Mouse (Mus musculus) neural tube, embryonic 15.5 days (tissue): Measurements from ENCODE around the gene Tomm6. TPM values are rescaled to one million over a fixed set of nuclear protein-coding genes. Genes with fewer than 3 reads are reported as not detected.
"Not testable (repeated sequence)": the region's sequence is repeated elsewhere in the genome, so short reads cannot be mapped to it uniquely, and the experiment has no call there.

Experiments
- ATAC-seq: fragments of 200-750 bp; cut with Nextera tagmentation; 2 replicates; pipeline ENCODE4 v1.8.0; 2017; ENCODE audit warnings: mild to moderate bottlenecking, moderate TSS enrichment, moderate library complexity; ENCODE audit not compliant: low FRiP score
- H3K27ac ChIP-seq: fragments of 300-500 bp; sonication (generic); replicated peaks from 2 replicates; pipeline ENCODE4 v1.5.1; 2015; ENCODE audit warnings: mild to moderate bottlenecking, inconsistent platforms
- H3K27me3 ChIP-seq: fragments of 300-500 bp; sonication (generic); replicated peaks from 2 replicates; pipeline ENCODE4 v1.6.1; 2015; ENCODE audit warnings: inconsistent platforms
- H3K36me3 ChIP-seq: fragments of 300-500 bp; sonication (generic); 2 replicates; pipeline ENCODE4 v1.6.1; 2015; ENCODE audit warnings: inconsistent platforms
- H3K4me1 ChIP-seq: fragments of 300-500 bp; sonication (generic); 2 replicates; pipeline ENCODE4 v1.6.1; 2015; ENCODE audit warnings: inconsistent platforms
- H3K4me2 ChIP-seq: fragments of 300-500 bp; sonication (generic); 2 replicates; pipeline ENCODE4 v1.6.1; 2015; ENCODE audit warnings: inconsistent platforms, mild to moderate bottlenecking, moderate library complexity
- H3K4me3 ChIP-seq: fragments of 300-500 bp; sonication (generic); replicated peaks from 2 replicates; pipeline ENCODE4 v1.5.1; 2015; ENCODE audit warnings: mild to moderate bottlenecking, inconsistent platforms
- H3K9ac ChIP-seq: fragments of 300-500 bp; sonication (generic); replicated peaks from 2 replicates; pipeline ENCODE4 v1.6.1; 2015; ENCODE audit warnings: mild to moderate bottlenecking, inconsistent platforms
- H3K9me3 ChIP-seq: fragments of 300-500 bp; sonication (generic); replicated peaks from 2 replicates; pipeline ENCODE4 v1.6.1; 2016; ENCODE audit warnings: inconsistent platforms
- WGBS: fragments of 180-500 bp; shearing (Covaris S2); methylation state at CpG from one replicate; pipeline ENCODE4 v1.1.7; 2015; ENCODE audit warnings: mixed read lengths; 5-methylcytosine and 5-hydroxymethylcytosine counted together
- polyA plus RNA-seq: library from polyadenylated mRNA; unstranded; fragments of >200 nt; fragmentation: Nextera tagmentation; extraction: Ambion mirVana; gene quantifications from 2 replicates; pipeline ENCODE4 v1.2.1, GENCODE M21; 2015

Gene Tomm6
- polyA plus RNA-seq, 1 experiment from 2014 or later, result 304 TPM

DNA sequence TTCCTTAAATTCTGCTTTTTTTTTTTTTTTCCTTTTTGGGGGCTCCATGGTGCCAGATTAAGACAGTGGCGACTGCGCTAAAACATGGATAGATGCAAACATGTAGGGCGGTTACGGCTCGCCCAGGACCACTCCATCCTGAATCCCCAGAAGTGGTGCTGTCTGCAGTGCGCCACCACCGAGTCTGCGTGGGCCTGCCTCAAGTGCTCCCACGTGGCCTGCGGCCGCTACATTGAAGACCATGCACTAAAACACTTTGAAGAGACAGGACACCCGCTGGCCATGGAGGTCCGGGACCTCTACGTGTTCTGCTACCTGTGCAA, 16.2 kb downstream of the Tomm6 start:
- 11% methylated on average over 14 of the region's 14 CpGs for WGBS
- Histone ChIP-seq H3K27ac (no peak overlapping the region), H3K9ac (peak overlapping the region; percentile 47), H3K4me1 (peaks cover 29% of the 10 kb centered on the region), H3K27me3 (no peaks in the 10 kb centered on the region), H3K9me3 (no peaks in the 10 kb centered on the region), H3K36me3 (peaks cover 18% of the 10 kb centered on the region), H3K4me3 (peak overlapping the region; percentile 38), H3K4me2 (peak overlapping the region; percentile 69)
- peak; percentile 50 for ATAC-seq

DNA sequence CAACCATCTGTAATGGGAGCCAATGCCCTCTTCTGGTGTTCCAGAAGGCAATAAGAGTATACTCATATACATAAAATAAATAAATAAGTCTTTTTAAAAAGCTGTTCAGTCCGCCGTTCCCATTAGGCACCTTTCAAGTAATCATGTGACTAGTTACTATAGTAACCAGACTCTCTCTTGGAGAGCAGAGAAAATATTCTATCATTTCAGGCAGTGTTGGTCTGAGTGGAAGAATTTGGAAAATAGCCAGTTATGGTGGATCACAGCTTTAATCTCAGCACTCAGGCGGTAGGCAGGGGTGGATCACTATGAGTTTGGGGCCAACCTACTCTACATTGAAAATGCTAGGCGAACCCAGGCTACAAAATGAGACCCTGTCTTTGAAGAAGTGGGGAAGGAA, 19.0 kb downstream of the Tomm6 start:
- Histone ChIP-seq H3K4me1 (peaks cover 24% of the 10 kb centered on the region), H3K27me3 (no peaks in the 10 kb centered on the region), H3K9me3 (no peaks in the 10 kb centered on the region), H3K9ac (no peak overlapping the region), H3K4me3 (no peak overlapping the region), H3K27ac (no peak overlapping the region), H3K4me2 (no peak overlapping the region), H3K36me3 (peaks cover 3% of the 10 kb centered on the region; the same call in 1 of the 2 replicates)
- ATAC-seq, result no peak
- 46% methylated on average over 4 of the region's 4 CpGs for WGBS

DNA sequence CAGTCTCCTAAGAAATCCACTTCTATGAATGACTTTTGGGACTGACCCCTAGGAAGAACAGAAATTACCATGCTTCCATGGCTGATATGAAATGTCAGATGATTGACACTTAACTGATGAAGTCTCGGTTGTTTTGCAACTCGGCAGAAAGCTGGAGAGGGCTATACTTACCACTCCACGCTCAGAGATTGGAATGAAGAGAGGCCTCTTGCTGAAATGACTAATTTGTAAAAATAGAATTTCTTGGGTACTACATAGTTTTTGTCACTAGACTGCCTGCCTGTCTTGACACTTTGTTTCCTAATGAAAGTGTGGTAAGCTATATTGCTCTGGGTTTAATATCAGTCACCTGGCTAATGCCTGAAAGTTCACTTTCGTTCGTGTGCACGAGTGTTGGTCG, 23.7 kb downstream of the Tomm6 start:
- Histone ChIP-seq H3K9me3 (no peaks in the 10 kb centered on the region), H3K27ac (no peak overlapping the region), H3K36me3 (no peaks in the 10 kb centered on the region), H3K4me1 (peaks cover 9% of the 10 kb centered on the region; the same call in 1 of the 2 replicates), H3K9ac (no peak overlapping the region), H3K4me3 (no peak overlapping the region), H3K27me3 (no peaks in the 10 kb centered on the region), H3K4me2 (no peak overlapping the region)
- no peak for ATAC-seq
- 86% methylated on average over 7 of the region's 7 CpGs for WGBS

DNA sequence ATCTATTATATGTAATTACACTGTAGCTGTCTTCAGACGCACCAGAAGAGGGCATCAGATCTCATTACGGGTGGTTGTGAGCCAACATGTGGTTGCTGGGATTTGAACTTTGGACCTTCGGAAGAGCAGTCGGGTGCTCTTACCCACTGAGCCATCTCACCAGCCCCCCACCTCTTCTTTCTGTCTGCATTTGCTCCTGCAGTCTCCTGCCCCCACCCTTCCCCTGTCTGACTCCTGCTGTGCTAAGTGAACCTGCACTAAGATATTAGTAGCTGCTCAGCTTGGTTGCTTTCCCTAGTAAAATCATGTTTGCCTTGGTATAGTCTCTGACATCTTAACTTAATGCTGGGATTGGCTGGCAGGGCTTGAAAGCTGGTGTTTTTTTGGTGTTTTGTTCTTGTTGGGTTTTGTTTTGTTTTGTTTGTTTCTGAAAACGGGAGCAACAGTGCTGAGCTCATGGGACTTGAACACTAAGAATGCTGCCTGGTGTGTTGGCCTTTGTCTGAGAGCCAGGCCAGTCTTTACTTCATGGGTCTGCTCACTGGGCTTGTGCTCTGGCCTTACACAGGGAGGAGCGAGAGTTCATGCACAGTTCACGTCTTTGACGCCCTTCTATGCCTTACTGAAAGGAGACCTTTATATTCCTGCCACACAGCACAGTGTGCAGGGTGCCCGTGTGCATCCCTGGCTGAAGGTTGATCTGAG, 25.0 kb downstream of the Tomm6 start:
- H3K27ac ChIP-seq, result peak overlapping the region; percentile 33; the same call in 1 of the 2 replicates
- peak; percentile 41; the same call in 1 of the 2 replicates for ATAC-seq
- no peaks in the 10 kb centered on the region for H3K9me3 ChIP-seq
- no peaks in the 10 kb centered on the region for H3K36me3 ChIP-seq
- no peak overlapping the region for H3K9ac ChIP-seq
- H3K4me1 ChIP-seq, result peaks cover 5% of the 10 kb centered on the region; the same call in 1 of the 2 replicates
- 17% methylated on average over 9 of the region's 9 CpGs for WGBS
- H3K4me2 ChIP-seq, result no peak overlapping the region
- H3K4me3 ChIP-seq, result no peak overlapping the region
- H3K27me3 ChIP-seq, result no peaks in the 10 kb centered on the region

DNA sequence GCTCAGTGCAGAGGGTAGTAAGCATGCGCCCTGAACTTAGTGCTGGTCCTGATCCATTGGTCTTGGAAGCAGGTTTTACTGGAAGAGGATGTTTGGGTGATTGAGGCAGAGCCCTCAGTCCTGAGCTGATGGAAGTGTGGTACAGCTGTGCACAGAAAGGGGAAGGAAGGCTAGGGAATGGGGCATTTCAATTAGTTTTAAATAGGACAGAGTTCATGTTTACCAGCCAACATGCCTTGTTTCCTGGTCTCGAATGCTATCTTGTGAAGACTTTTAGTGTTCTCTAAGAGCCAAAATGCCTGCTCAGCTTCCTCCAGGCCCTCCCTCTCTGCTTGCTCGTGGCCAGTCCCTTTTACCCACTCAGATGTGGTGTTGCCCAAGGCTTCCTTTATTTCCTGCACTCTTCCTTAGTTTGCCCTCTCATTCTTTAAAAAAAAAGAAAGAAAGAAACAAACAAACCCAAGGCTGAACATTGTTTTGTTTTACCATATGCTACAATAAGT, 29.4 kb downstream of the Tomm6 start:
- WGBS, result 87% methylated on average over 3 of the region's 3 CpGs

DNA sequence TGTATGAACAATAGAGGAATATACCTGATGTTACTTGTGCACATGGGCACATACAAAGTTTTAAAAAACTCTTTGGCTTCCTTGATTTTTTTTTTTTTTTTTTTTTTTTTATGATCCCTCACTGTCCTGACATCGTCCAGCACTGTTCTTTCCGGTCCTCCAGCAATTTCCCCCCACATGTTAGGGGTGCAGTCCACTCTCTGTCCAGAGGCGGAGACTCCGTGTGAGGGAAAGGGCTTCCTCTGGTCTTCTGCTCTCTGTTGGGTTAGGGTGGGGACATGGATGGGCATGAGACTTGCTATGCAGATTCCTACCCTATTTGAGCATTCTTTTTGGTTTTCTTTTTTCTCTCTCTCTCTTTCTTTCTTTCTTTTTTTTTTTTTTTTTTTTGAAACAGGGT, 30.3 kb downstream of the Tomm6 start:
- H3K9ac ChIP-seq, result no peak overlapping the region
- ATAC-seq, result no peak
- H3K4me1 ChIP-seq, result no peaks in the 10 kb centered on the region
- no peak overlapping the region for H3K4me3 ChIP-seq
- no peak overlapping the region for H3K4me2 ChIP-seq
- no peak overlapping the region for H3K27ac ChIP-seq
- 0 out of 2 replicates have a peak, but pooled peaks cover 3% of the 10 kb centered on the region for H3K36me3 ChIP-seq
- H3K9me3 ChIP-seq, result no peaks in the 10 kb centered on the region
- 84% methylated on average over 4 of the region's 4 CpGs for WGBS
- no peaks in the 10 kb centered on the region for H3K27me3 ChIP-seq

More for the DNA sequence above, 29.4 kb downstream of the Tomm6 start:
- no peak for ATAC-seq
- no peak overlapping the region for H3K9ac ChIP-seq
- H3K4me3 ChIP-seq, result no peak overlapping the region
- peaks cover 5% of the 10 kb centered on the region; the same call in 1 of the 2 replicates for H3K4me1 ChIP-seq
- no peaks in the 10 kb centered on the region for H3K27me3 ChIP-seq
- no peak overlapping the region for H3K4me2 ChIP-seq
- H3K9me3 ChIP-seq, result no peaks in the 10 kb centered on the region
- H3K36me3 ChIP-seq, result 0 out of 2 replicates have a peak, but pooled peaks cover under 1% of the 10 kb centered on the region
- H3K27ac ChIP-seq, result no peak overlapping the region

DNA sequence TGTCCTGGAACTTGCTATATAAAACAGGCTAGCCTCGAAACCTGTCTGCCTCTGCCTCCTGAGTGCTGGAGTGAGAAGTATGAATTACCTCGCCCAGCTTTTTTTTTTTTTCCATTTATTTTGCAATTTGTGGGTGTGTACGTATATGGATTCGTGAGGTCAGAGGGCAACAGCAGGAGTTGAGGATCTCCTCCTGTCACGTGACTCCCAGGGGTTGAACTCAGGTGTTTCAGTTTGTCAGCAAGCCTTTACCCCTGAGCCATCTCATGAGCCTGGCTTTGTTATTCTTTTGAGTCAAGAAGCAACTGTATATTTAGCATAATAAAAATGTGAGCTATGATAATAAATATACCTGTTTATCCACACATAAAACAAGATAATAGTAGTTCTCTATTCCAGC, 32.5 kb downstream of the Tomm6 start:
- no peak for ATAC-seq
- no peak overlapping the region for H3K4me3 ChIP-seq
- no peaks in the 10 kb centered on the region for H3K9me3 ChIP-seq
- no peak overlapping the region for H3K9ac ChIP-seq
- H3K27me3 ChIP-seq, result no peaks in the 10 kb centered on the region
- H3K4me1 ChIP-seq, result no peaks in the 10 kb centered on the region
- 85% methylated on average over 5 of the region's 5 CpGs for WGBS
- H3K36me3 ChIP-seq, result peaks cover 6% of the 10 kb centered on the region; the same call in 1 of the 2 replicates
- no peak overlapping the region for H3K27ac ChIP-seq
- no peak overlapping the region for H3K4me2 ChIP-seq

DNA sequence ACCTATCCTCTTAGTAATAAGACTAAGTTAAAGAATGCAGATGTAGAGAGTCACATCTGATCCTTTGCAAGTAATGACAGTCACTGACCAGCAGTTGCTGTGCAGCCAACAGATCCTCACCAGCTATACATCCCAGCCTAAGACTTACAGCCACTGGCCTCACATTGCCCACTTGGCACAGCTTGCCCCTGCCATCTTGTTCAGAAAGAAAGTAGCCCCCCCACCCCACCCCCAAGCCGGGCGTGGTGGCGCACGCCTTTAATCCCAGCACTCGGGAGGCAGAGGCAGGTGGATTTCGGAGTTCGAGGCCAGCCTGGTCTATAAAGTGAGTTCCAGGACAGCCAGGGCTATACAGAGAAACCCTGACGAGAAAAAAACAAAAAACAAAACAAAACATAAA, 33.8 kb downstream of the Tomm6 start:
- H3K4me1 ChIP-seq, H3K4me3 ChIP-seq, H3K9me3 ChIP-seq, H3K27ac ChIP-seq, H3K4me2 ChIP-seq, ATAC-seq, H3K27me3 ChIP-seq, H3K9ac ChIP-seq: not testable (repeated sequence)
- WGBS, result 95% methylated on average over 8 of the region's 8 CpGs
- peaks cover 10% of the 10 kb centered on the region; the same call in 1 of the 2 replicates for H3K36me3 ChIP-seq

DNA sequence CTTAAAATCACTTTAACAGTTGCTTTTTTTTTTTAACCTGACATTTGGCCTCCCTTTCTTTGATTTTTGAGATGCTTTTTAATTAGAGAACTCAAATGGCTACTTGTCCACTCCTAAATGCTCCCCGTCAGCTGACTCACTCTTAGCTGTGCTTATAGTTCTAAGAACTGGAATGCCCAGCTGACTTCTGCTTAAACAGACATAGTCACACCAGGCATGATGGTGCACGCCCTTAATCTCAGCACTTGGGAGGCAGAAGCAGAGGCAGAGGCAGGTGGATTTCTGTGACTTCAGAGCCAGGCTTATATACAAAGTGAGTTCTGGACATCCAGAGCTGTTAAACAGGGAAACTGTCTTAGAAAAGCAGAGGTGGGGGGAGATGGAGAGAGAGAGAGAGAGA, 36.2 kb downstream of the Tomm6 start:
- WGBS, result 73% methylated on average over 2 of the region's 2 CpGs
- H3K27me3 ChIP-seq, result no peaks in the 10 kb centered on the region
- H3K9ac ChIP-seq, result no peak overlapping the region
- H3K4me3 ChIP-seq, result no peak overlapping the region
- H3K4me2 ChIP-seq, result no peak overlapping the region
- H3K4me1 ChIP-seq, result 0 out of 2 replicates have a peak, but pooled peaks cover 6% of the 10 kb centered on the region
- no peaks in the 10 kb centered on the region for H3K9me3 ChIP-seq
- H3K36me3 ChIP-seq, result peaks cover 10% of the 10 kb centered on the region; the same call in 1 of the 2 replicates
- H3K27ac ChIP-seq, result no peak overlapping the region
- ATAC-seq, result no peak

DNA sequence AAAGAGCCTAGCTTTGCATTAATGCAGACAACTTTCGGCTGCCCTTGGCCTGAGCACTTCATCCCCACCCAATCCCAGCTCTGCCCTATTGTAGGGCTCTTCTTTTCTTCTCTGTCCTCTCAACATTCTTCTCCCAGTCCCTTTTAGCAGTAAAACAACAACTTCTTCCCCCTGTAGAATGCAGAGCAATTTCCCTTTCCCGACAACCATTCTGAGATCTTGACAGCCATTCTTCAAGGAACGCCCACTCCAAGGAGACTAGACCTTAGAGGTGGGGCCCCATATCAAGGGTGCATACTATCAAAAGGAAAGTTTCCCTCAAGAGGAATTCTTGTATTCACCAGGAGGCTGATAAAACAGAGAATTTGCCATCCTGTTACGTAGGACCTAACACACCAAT, 39.2 kb downstream of the Tomm6 start:
- 28% methylated on average over 4 of the region's 4 CpGs for WGBS
- H3K4me2 ChIP-seq, result no peak overlapping the region
- no peak overlapping the region for H3K9ac ChIP-seq
- H3K4me3 ChIP-seq, result no peak overlapping the region
- peaks cover 11% of the 10 kb centered on the region; the same call in 1 of the 2 replicates for H3K4me1 ChIP-seq
- H3K9me3 ChIP-seq, result no peaks in the 10 kb centered on the region
- H3K27ac ChIP-seq, result peak overlapping the region; percentile 13; the same call in 1 of the 2 replicates
- H3K27me3 ChIP-seq, result no peaks in the 10 kb centered on the region
- peaks cover 10% of the 10 kb centered on the region; the same call in 1 of the 2 replicates for H3K36me3 ChIP-seq
- ATAC-seq, result no peak

DNA sequence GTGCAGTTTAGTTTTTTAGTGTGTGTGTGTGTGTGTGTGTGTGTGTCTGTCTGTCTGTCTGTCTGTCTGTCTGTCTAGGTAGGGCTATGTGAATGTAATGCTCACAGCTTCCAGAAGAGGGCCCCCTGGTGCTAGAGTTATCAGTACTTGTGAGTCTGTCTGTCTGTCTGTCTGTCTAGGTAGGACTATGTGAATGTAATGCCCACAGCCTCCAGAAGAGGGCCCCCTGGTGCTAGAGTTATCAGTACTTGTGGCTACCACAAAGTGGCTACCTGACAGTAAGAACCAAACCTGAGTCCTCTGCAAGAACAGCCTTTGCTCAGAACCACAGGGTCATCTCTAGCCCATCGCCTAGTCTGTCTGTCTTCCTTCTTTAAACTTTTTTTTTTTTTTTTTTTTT, 41.5 kb downstream of the Tomm6 start:
- Histone ChIP-seq H3K4me3 (no peak overlapping the region), H3K27ac (no peak overlapping the region), H3K9ac (no peak overlapping the region), H3K27me3 (no peaks in the 10 kb centered on the region), H3K4me2 (no peak overlapping the region), H3K9me3 (no peaks in the 10 kb centered on the region), H3K36me3 (peaks cover 7% of the 10 kb centered on the region; the same call in 1 of the 2 replicates), H3K4me1 (peaks cover 11% of the 10 kb centered on the region; the same call in 1 of the 2 replicates)
- ATAC-seq, result no peak
- WGBS, result 73% methylated on average over 1 of the region's 1 CpGs

DNA sequence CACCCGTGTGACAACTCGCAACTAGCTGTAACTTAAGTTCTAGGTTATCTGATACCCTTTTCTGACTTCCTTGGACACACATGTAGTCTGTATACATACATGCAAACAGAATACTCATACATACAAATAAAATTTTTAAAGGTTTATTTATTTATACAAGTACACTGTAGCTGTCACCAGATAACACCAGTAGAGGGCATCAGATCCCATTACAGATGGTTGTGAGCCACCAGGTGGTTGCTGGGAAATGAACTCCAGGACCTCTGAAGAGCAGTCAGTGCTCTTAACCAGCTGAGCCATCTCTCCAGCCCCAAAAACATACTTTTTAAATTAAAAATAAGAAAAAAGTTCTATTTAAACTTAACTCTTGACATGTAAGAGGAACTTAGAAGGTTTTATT, 45.2 kb downstream of the Tomm6 start:
- H3K9ac ChIP-seq, result no peak overlapping the region
- no peaks in the 10 kb centered on the region for H3K9me3 ChIP-seq
- H3K27me3 ChIP-seq, result no peaks in the 10 kb centered on the region
- H3K4me3 ChIP-seq, result no peak overlapping the region
- no peak overlapping the region for H3K4me2 ChIP-seq
- H3K4me1 ChIP-seq, result peaks cover 9% of the 10 kb centered on the region
- no peak for ATAC-seq
- no peak overlapping the region for H3K27ac ChIP-seq
- H3K36me3 ChIP-seq, result no peaks in the 10 kb centered on the region
- 89% methylated on average over 2 of the region's 2 CpGs for WGBS
